Mouse (Mus musculus) stomach, postnatal 0 days (tissue): ENCODE measurements around the gene Dnah2. TPM values are rescaled to one million over a fixed set of nuclear protein-coding genes. Genes with fewer than 3 reads are reported as not detected.
A peak's percentile ranks its signal among the peaks of the same experiment; 100 is the strongest.
"Not testable (repeated sequence)": the region's sequence is repeated elsewhere in the genome, so short reads cannot be mapped to it uniquely, and the experiment has no call there.

Experiments used
- ATAC-seq: fragments of 200-750 bp; cut with Nextera tagmentation; 2 replicates; pipeline ENCODE4 v1.8.0; 2017; ENCODE audit not compliant: low FRiP score, low TSS enrichment
- DNase-seq: peaks from one replicate; pipeline ENCODE4 v3.0.0-alpha.2; 2016; ENCODE audit warnings: low spot score
- H3K27ac ChIP-seq: fragments of 300-500 bp; sonication (generic); replicated peaks from 2 replicates; pipeline ENCODE4 v1.5.1; 2014; ENCODE audit warnings: mild to moderate bottlenecking, control low read depth
- H3K27me3 ChIP-seq: fragments of 300-500 bp; sonication (generic); 2 replicates; pipeline ENCODE4 v1.6.1; 2014; ENCODE audit warnings: low read length; ENCODE audit not compliant: control insufficient read depth, insufficient read depth
- H3K36me3 ChIP-seq: fragments of 300-500 bp; sonication (generic); 2 replicates; pipeline ENCODE4 v1.6.1; 2014; ENCODE audit warnings: low read length, mixed read lengths; ENCODE audit not compliant: control insufficient read depth, insufficient read depth
- H3K4me1 ChIP-seq: fragments of 300-500 bp; sonication (generic); replicated peaks from 2 replicates; pipeline ENCODE4 v1.6.1; 2014; ENCODE audit warnings: antibody characterized with exemption; ENCODE audit not compliant: control insufficient read depth, insufficient read depth
- H3K4me2 ChIP-seq: fragments of 300-500 bp; sonication (generic); replicated peaks from 2 replicates; pipeline ENCODE4 v1.6.1; 2014; ENCODE audit warnings: low read depth, mild to moderate bottlenecking, control low read depth, moderate library complexity
- H3K4me3 ChIP-seq: fragments of 300-500 bp; sonication (generic); 2 replicates; pipeline ENCODE4 v1.5.1; 2014; ENCODE audit warnings: low read depth, low read length, control low read depth
- H3K9ac ChIP-seq: fragments of 300-500 bp; sonication (generic); 2 replicates; pipeline ENCODE4 v1.6.1; 2014; ENCODE audit warnings: mild to moderate bottlenecking, low read length, control low read depth, mixed read lengths
- H3K9me3 ChIP-seq: fragments of 300-500 bp; sonication (generic); 2 replicates; pipeline ENCODE4 v1.6.1; 2016; ENCODE audit warnings: low read length; ENCODE audit not compliant: control insufficient read depth
- CTCF ChIP-seq: IDR thresholded peaks from 2 replicates; pipeline ENCODE4 v1.5.1; 2016; ENCODE audit warnings: antibody characterized with exemption, low read depth, mild to moderate bottlenecking, moderate library complexity
- EP300 ChIP-seq: optimal IDR thresholded peaks from 2 replicates; pipeline ENCODE3; 2016; ENCODE audit warnings: antibody characterized with exemption
- WGBS: fragments of 180-500 bp; shearing (Covaris S2); extraction: QIAGEN DNeasy Blood & Tissue Kit; methylation state at CpG from one replicate; pipeline ENCODE4 v1.1.7; 2014; 5-methylcytosine and 5-hydroxymethylcytosine counted together
- polyA plus RNA-seq: library from polyadenylated mRNA; unstranded; fragments of >200 nt; fragmentation: Nextera tagmentation; extraction: Ambion mirVana; gene quantifications from 2 replicates; pipeline ENCODE4 v1.2.1, GENCODE M21; 2015

Dnah2 gene
- polyA plus RNA-seq, 1 experiment from 2014 or later: 0.39 TPM

DNA sequence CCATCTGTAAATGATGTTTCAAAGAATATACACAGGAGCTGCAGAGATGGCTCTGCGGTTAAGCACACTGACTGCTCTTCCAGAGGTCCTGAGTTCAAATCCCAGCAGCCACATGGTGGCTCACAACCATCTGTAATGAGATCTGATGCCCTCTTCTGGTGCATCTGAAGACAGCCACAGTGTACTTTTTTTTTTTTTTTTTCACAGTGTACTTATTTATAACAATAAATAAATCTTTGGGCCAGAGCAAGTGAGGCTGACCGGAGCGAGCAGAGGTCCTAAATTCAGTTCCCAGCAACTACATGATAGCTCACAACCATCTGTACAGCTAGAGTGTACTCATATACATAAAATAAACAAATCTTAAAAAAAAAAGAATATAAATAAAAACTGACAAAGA lies 18.6 kb downstream of the Dnah2 start:
- peak; percentile 16; the same call in 1 of the 2 replicates for TF ChIP-seq CTCF
- H3K27me3 ChIP-seq, H3K4me3 ChIP-seq, H3K27ac ChIP-seq, DNase-seq, H3K4me2 ChIP-seq, H3K9ac ChIP-seq, H3K36me3 ChIP-seq, H3K4me1 ChIP-seq, H3K9me3 ChIP-seq, ATAC-seq: not testable (repeated sequence)
- 85% methylated on average over 3 of the region's 3 CpGs for WGBS

DNA sequence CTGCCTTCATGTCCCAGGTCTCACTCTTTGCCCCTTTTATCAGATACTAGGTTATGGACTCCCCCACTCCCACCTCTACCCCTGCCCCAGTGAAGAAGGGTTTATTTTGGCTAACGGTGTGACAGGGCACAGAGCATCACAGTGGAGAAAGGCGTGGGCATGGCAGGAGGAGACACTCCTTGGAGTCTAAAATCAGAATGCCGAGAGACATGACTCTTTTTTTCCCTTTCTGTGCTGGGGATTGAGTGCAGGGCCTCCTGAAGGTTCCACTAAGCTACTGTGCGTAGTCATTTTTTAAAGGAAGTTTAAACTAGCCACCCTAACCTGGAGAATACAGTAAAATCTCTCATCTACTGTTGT lies 20.9 kb downstream of the Dnah2 start:
- Histone ChIP-seq H3K36me3 (no peaks in the 10 kb centered on the region), H3K4me3 (no peak overlapping the region), H3K27ac (no peak overlapping the region), H3K9me3 (no peaks in the 10 kb centered on the region), H3K4me1 (no peaks in the 10 kb centered on the region), H3K9ac (no peak overlapping the region), H3K27me3 (no peaks in the 10 kb centered on the region), H3K4me2 (no peak overlapping the region)
- DNase-seq (no peak), ATAC-seq (no peak)
- no peak for TF ChIP-seq CTCF
- no peak for TF ChIP-seq EP300
- 83% methylated on average over 4 of the region's 4 CpGs for WGBS

DNA sequence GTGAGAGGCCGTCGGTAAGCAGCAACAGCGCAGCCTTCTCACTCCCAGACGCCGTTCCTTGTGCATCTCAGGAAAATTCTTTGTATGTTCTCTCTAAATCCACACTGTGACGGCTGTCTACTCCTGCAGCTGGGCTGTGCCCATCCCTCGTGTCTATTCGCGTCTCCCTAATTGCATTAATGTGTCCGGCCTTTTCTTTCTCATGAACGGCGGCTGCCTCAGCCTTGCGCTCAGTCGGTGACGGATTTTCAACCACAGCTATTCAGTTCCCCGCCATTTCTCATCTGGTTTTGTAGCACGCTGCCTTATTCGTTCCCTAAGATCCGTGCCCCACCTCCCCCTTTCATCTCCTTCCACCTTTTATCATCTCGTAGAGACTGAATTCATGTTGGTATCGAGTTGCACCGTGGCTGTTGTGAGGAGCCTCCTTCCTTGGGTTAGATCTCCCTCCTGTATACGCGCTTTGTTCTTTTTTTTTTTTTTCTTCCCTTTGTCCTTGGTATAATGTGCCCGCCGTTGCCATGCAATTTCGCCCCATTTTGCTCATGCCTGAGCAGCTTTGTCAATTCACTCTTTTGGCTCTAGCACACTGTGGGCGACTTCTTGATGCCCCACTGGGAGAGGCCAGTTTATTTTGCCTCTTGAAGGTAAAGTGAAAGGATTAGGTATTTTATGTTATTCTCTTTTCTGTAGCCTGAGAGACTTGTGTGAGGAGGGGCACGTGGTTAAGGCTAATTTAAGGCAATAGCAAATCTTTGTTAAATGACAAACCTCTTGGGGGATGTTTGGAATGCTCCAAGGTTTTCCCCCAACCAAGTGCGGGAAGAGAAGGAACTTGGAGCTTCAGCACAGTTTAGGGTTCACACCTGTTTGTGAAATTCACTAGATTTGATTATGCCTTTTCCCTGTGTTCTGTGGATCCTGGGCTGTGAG lies 21.5 kb downstream of the Dnah2 start:
- DNase-seq: no peak
- Histone ChIP-seq H3K36me3 (no peaks in the 10 kb centered on the region), H3K4me3 (peak overlapping the region; percentile 22; the same call in 1 of the 2 replicates), H3K27ac (0 out of 2 replicates have a peak overlapping the region, but pooled peaks have one; percentile 30), H3K27me3 (no peaks in the 10 kb centered on the region), H3K4me2 (peak overlapping the region; percentile 50), H3K9me3 (no peaks in the 10 kb centered on the region), H3K4me1 (no peaks in the 10 kb centered on the region), H3K9ac (peak overlapping the region; percentile 35; the same call in 1 of the 2 replicates)
- WGBS: 16% methylated on average over 30 of the region's 30 CpGs
- TF ChIP-seq EP300: no peak
- TF ChIP-seq CTCF: no peak
- no peak for ATAC-seq

DNA sequence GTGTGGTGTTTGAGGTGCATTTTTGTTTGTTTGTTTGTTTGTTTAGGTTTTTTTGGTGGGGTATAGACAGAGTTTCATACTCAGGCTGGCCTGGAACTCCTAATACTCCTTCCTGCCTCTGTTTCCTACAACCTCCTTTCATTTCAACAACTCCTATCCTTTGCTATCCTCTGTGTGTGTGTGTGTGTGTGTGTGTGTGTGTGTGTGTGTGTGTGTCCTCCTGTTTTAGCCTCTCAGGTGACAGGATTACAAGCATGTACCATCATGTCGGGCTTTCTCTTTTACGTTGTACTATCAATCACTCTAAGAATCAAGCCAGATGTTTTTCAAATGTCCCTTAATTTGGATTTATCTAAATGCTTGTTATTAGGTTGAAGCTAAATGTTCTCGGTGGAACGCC lies 22.3 kb downstream of the Dnah2 start:
- no peak overlapping the region for H3K9ac ChIP-seq
- no peaks in the 10 kb centered on the region for H3K36me3 ChIP-seq
- DNase-seq (no peak), ATAC-seq (no peak)
- H3K4me2 ChIP-seq: peak overlapping the region; percentile 50
- no peaks in the 10 kb centered on the region for H3K27me3 ChIP-seq
- TF ChIP-seq CTCF (no peak), EP300 (no peak)
- H3K4me1 ChIP-seq: no peaks in the 10 kb centered on the region
- no peaks in the 10 kb centered on the region for H3K9me3 ChIP-seq
- no peak overlapping the region for H3K27ac ChIP-seq
- no peak overlapping the region; the same call in 1 of the 2 replicates for H3K4me3 ChIP-seq
- WGBS: 38% methylated on average over 4 of the region's 4 CpGs

DNA sequence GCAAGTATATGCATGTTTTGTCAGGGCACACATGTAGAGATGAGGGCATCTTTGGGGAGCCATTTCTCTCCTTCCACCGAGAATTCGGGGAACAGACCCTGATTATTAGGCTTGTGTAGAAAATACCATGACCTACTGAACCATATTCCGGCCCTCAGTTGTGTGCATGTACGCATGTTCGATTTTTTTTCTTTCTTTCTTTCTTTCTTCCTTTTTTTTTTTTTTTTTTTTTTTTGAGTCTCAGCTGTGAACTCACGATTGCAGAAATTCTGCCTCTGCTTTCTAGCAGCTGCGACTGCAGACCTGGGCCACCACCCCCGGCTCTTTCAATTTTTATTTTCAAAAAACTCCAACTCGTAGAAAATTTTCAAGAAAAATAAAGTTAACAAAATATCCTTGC lies 23.2 kb downstream of the Dnah2 start:
- TF ChIP-seq CTCF (no peak), EP300 (no peak)
- no peaks in the 10 kb centered on the region for H3K36me3 ChIP-seq
- no peaks in the 10 kb centered on the region for H3K27me3 ChIP-seq
- DNase-seq (no peak), ATAC-seq (no peak)
- 85% methylated on average over 9 of the region's 9 CpGs for whole genome bisulfite sequencing
- no peaks in the 10 kb centered on the region for H3K9me3 ChIP-seq
- no peak overlapping the region for H3K9ac ChIP-seq
- H3K27ac ChIP-seq: no peak overlapping the region
- no peak overlapping the region for H3K4me3 ChIP-seq
- no peaks in the 10 kb centered on the region for H3K4me1 ChIP-seq
- H3K4me2 ChIP-seq: no peak overlapping the region

DNA sequence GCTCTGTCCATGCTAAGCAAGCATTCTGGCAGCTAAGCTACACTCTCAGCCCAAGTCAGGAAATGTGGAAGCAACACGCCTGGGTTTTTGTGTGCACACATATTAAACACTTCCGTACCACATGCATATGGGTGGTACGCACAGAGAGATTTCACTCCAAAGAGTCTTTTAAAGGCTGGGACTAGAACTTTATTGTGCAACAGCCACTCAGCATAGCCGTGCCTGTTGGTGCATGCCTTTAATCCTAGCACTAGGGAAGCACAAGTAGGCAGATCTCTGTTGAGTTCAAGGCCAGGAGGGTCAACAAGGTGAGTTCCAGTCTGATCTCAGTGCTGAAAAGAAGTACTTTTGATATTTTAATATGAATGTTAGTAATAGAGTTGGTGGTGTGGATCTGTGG lies 25.3 kb downstream of the Dnah2 start:
- TF ChIP-seq EP300 (no peak), CTCF (no peak)
- no peaks in the 10 kb centered on the region for H3K4me1 ChIP-seq
- no peak overlapping the region for H3K9ac ChIP-seq
- no peak overlapping the region for H3K27ac ChIP-seq
- DNase-seq (no peak), ATAC-seq (no peak)
- WGBS: 79% methylated on average over 4 of the region's 4 CpGs
- H3K9me3 ChIP-seq: no peaks in the 10 kb centered on the region
- H3K36me3 ChIP-seq: no peaks in the 10 kb centered on the region
- H3K4me2 ChIP-seq: no peak overlapping the region
- no peak overlapping the region for H3K4me3 ChIP-seq
- no peaks in the 10 kb centered on the region for H3K27me3 ChIP-seq
